Mouse (Mus musculus) ES-E14 (cell line): ENCODE results near the gene Vwf. TPM values are rescaled to one million over a fixed set of nuclear protein-coding genes. Genes with fewer than 3 reads are reported as not detected.

ENCODE experiments used
- DNase-seq: peaks from one replicate; pipeline ENCODE4 v3.0.0-alpha.2; 2013; ENCODE audit warnings: low read depth, low spot score
- H3K27ac ChIP-seq: 2 replicates; pipeline ENCODE4 v1.5.1; 2012; ENCODE audit warnings: low read depth, mild to moderate bottlenecking, low read length, moderate library complexity, mixed read lengths; ENCODE audit not compliant: poor library complexity, insufficient read depth, severe bottlenecking
- H3K36me3 ChIP-seq: 2 replicates; pipeline ENCODE4 v1.6.1; 2012; ENCODE audit warnings: mild to moderate bottlenecking, low read length, moderate library complexity, mixed read lengths; ENCODE audit not compliant: control insufficient read depth, poor library complexity, insufficient read depth, severe bottlenecking
- H3K4me1 ChIP-seq, 2 experiments: fragments of 150-350 bp in 1 of 2; sonication (generic) in 1 of 2; 2 replicates each; pipeline ENCODE4 v1.6.1; 2012; ENCODE audit warnings: low read length in 2 of 2, mild to moderate bottlenecking in 1 of 2, mixed read lengths in 1 of 2; ENCODE audit not compliant: control insufficient read depth in 2 of 2, insufficient read depth in 2 of 2, poor library complexity in 1 of 2
- H3K4me3 ChIP-seq, 2 experiments: fragments of 150-350 bp in 1 of 2; sonication (generic) in 1 of 2; 2 replicates each; pipeline ENCODE4 v1.5.1; 2012; ENCODE audit warnings: low read length in 2 of 2, low read depth in 1 of 2, mild to moderate bottlenecking in 1 of 2, mixed read lengths in 1 of 2; ENCODE audit not compliant: insufficient read depth in 1 of 2, poor library complexity in 1 of 2, severe bottlenecking in 1 of 2
- H3K9ac ChIP-seq: 2 replicates; pipeline ENCODE4 v1.6.1; 2012; ENCODE audit warnings: low read depth, mild to moderate bottlenecking, low read length, mixed read lengths; ENCODE audit not compliant: poor library complexity, insufficient read depth, severe bottlenecking
- H3K9me3 ChIP-seq: fragments of 150-350 bp; sonication (generic); 2 replicates; pipeline ENCODE4 v1.6.1; 2012; ENCODE audit warnings: low read depth, mild to moderate bottlenecking, low read length; ENCODE audit not compliant: control insufficient read depth, insufficient read depth
- CHD2 ChIP-seq: IDR thresholded peaks from 2 replicates; pipeline ENCODE4 v1.6.1; 2014; ENCODE audit warnings: mild to moderate bottlenecking, low read depth, low read length, inconsistent platforms
- HCFC1 ChIP-seq: IDR thresholded peaks from 2 replicates; pipeline ENCODE4 v1.6.1; 2012; ENCODE audit warnings: low read length, inconsistent platforms, borderline replicate concordance; ENCODE audit not compliant: insufficient read depth
- MAFK ChIP-seq: IDR thresholded peaks from 2 replicates; pipeline ENCODE4 v1.6.1; 2014; ENCODE audit warnings: mild to moderate bottlenecking, low read depth, low read length, inconsistent platforms; ENCODE audit not compliant: insufficient read depth
- ZC3H11A ChIP-seq: IDR thresholded peaks from 2 replicates; pipeline ENCODE4 v1.6.1; 2012; ENCODE audit warnings: low read depth, mild to moderate bottlenecking, inconsistent platforms, low read length, borderline replicate concordance
- ZNF384 ChIP-seq: IDR thresholded peaks from 2 replicates; pipeline ENCODE4 v1.6.1; 2012; ENCODE audit warnings: low read depth, low read length, inconsistent platforms
- in situ Hi-C, 2 experiments: fragments of 600-800 bp; cut with MboI; formaldehyde crosslinking; loops; one replicate each; pipeline ENCODE4 v1.15.1; 2025; ENCODE audit warnings: low sequenced_read_pairs in 2 of 2, inconsistent platforms in 1 of 2; ENCODE audit not compliant: unreplicated experiment in 2 of 2
- total RNA-seq: library from RNA; depleted of rRNA; stranded (reverse); fragments of 300-350 nt; gene quantifications from 2 replicates; pipeline ENCODE4 v1.2.3, GENCODE M21; 2012

The Vwf gene
- total RNA-seq, 1 experiment, result 3.0 TPM

GRCm38 (mm10) chr6:125577301-125577700 is 30.7 kb downstream of the Vwf start:
- Histone ChIP-seq H3K4me1 (peaks cover 2 to 13% of the 10 kb centered on the region in 2 experiments; a peak in 3 of 4 replicates), H3K9ac (no peak overlapping the region; the same call in 1 of the 2 replicates), H3K36me3 (no peaks in the 10 kb centered on the region), H3K4me3 (no peak overlapping the region), H3K9me3 (no peaks in the 10 kb centered on the region), H3K27ac (peak overlapping the region; percentile 80; the same call in 1 of the 2 replicates)
- in situ Hi-C loops, result no loop called here
- DNase-seq, result no peak
- TF ChIP-seq CHD2 (no peak), MAFK (no peak), HCFC1 (no peak), ZC3H11A (no peak), ZNF384 (no peak)

GRCm38 (mm10) chr6:125577882-125578646 is 31.5 kb downstream of the Vwf start:
- no peaks in the 10 kb centered on the region for H3K36me3 ChIP-seq
- peak overlapping the region; percentile 80 for H3K27ac ChIP-seq
- H3K4me3 ChIP-seq, result no peak overlapping the region
- peak; percentile 51 for DNase-seq
- H3K4me1 ChIP-seq, result peaks cover 2 to 16% of the 10 kb centered on the region in 2 experiments; a peak in 3 of 4 replicates
- no peak overlapping the region; the same call in 1 of the 2 replicates for H3K9ac ChIP-seq
- TF ChIP-seq ZNF384 (no peak), CHD2 (peak; percentile 35; the same call in 1 of the 2 replicates)
- in situ Hi-C loops, result no loop called here
- H3K9me3 ChIP-seq, result no peaks in the 10 kb centered on the region

GRCm38 (mm10) chr6:125578647-125579011 is 32.1 kb downstream of the Vwf start:
- H3K4me3 ChIP-seq, result no peak overlapping the region
- in situ Hi-C loops, result no loop called here
- no peaks in the 10 kb centered on the region for H3K9me3 ChIP-seq
- H3K4me1 ChIP-seq, result peaks cover 2 to 16% of the 10 kb centered on the region in 2 experiments; a peak in 3 of 4 replicates
- peak overlapping the region; percentile 80 for H3K27ac ChIP-seq
- TF ChIP-seq ZNF384 (no peak), ZC3H11A (no peak), CHD2 (no peak), HCFC1 (no peak), MAFK (no peak)
- H3K36me3 ChIP-seq, result no peaks in the 10 kb centered on the region
- no peak overlapping the region; the same call in 1 of the 2 replicates for H3K9ac ChIP-seq
- no peak for DNase-seq

DNA sequence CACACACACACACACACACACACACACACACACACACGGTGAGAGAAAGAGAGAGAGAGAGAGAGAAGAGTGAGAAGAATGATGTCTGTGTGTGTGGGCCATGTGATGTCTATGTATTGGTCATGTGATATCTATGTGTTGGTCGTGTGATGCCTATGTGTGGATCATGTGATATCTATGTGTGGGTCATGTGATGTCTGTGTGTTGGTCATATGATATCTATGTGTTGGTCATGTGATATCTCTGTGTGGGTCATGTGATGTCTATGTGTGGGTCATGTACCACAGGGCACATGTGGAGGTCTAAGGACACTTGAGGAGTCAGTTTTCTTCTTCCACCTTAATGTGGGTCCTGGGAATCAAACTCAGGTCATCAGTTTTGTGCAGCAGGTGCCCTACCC is 33.3 kb downstream of the Vwf start:
- no peaks in the 10 kb centered on the region for H3K36me3 ChIP-seq
- DNase-seq, result no peak
- no peak overlapping the region for H3K27ac ChIP-seq
- in situ Hi-C loops, result no loop called here
- H3K9me3 ChIP-seq, result no peaks in the 10 kb centered on the region
- peaks cover 2 to 19% of the 10 kb centered on the region in 2 experiments; a peak in 3 of 4 replicates for H3K4me1 ChIP-seq
- TF ChIP-seq CHD2 (no peak), ZC3H11A (no peak), MAFK (no peak), ZNF384 (no peak), HCFC1 (no peak)
- no peak overlapping the region for H3K4me3 ChIP-seq
- H3K9ac ChIP-seq, result no peak overlapping the region
